Mouse (Mus musculus): Measurements from ENCODE around the gene Fbxl8. TPM values are rescaled to one million over a fixed set of nuclear protein-coding genes. Genes with fewer than 3 reads are reported as not detected.

Gene Fbxl8
- total and polyA plus RNA-seq, 2 experiments from 2014 or later = 1.2 to 3.1 TPM

- 92% methylated on average over 4 of the region's 4 CpGs for WGBS
- Histone ChIP-seq H3K9ac (replicated peaks; ENCODE audit: low read length) (no peak overlapping the region), H3K4me2 (ENCODE audit: low read depth, low read length) (no peak overlapping the region), H3K4me1 (ENCODE audit: insufficient read depth, low read length) (peaks cover 17% of the 10 kb centered on the region), H3K27ac (no peak overlapping the region), H3K4me3 (ENCODE audit: low read length) (no peak overlapping the region), H3K36me3 (ENCODE audit: insufficient read depth, low read length) (no peaks in the 10 kb centered on the region), H3K9me3 (ENCODE audit: low read length) (no peaks in the 10 kb centered on the region), H3K27me3 (ENCODE audit: insufficient read depth, low read length) (no peaks in the 10 kb centered on the region)
- DNase-seq (ENCODE audit: low spot score) (no peak), ATAC-seq (no peak)
- TF ChIP-seq CTCF (IDR thresholded peaks at IDR 0.05; ENCODE audit: low read depth) = no peak
Observed at GRCm38 (mm10) chr8:105282239-105282638, 17.8 kb downstream of the Fbxl8 start.

GRCm38 (mm10) chr8:105283074-105283473, 18.6 kb downstream of the Fbxl8 start:
- Histone ChIP-seq H3K9me3 (ENCODE audit: low read length) (no peaks in the 10 kb centered on the region), H3K4me3 (ENCODE audit: low read length) (no peak overlapping the region), H3K4me2 (ENCODE audit: low read depth, low read length) (no peak overlapping the region), H3K4me1 (ENCODE audit: insufficient read depth, low read length) (peaks cover 17% of the 10 kb centered on the region), H3K36me3 (ENCODE audit: insufficient read depth, low read length) (no peaks in the 10 kb centered on the region), H3K9ac (replicated peaks; ENCODE audit: low read length) (no peak overlapping the region), H3K27ac (no peak overlapping the region), H3K27me3 (ENCODE audit: insufficient read depth, low read length) (no peaks in the 10 kb centered on the region)
- DNase-seq (ENCODE audit: low spot score) = no peak
- peak; percentile 31; the same call in 1 of the 2 replicates for ATAC-seq
- WGBS = 31% methylated on average over 23 of the region's 23 CpGs
- peak; percentile 75 for TF ChIP-seq CTCF (IDR thresholded peaks at IDR 0.05; ENCODE audit: low read depth)

- Histone ChIP-seq H3K9ac (replicated peaks; ENCODE audit: low read length) (no peak overlapping the region), H3K9me3 (ENCODE audit: low read length) (no peaks in the 10 kb centered on the region), H3K27ac (no peak overlapping the region), H3K4me2 (ENCODE audit: low read depth, low read length) (no peak overlapping the region), H3K4me3 (ENCODE audit: low read length) (no peak overlapping the region), H3K4me1 (ENCODE audit: insufficient read depth, low read length) (peaks cover 18% of the 10 kb centered on the region; the same call in 1 of the 2 replicates), H3K27me3 (ENCODE audit: insufficient read depth, low read length) (no peaks in the 10 kb centered on the region), H3K36me3 (ENCODE audit: insufficient read depth, low read length) (no peaks in the 10 kb centered on the region)
- TF ChIP-seq CTCF (IDR thresholded peaks at IDR 0.05; ENCODE audit: low read depth) = no peak
- WGBS = 43% methylated on average over 12 of the region's 12 CpGs
- ATAC-seq = no peak
- DNase-seq (ENCODE audit: low spot score) = no peak
Observed at GRCm38 (mm10) chr8:105285514-105285913, 21.1 kb downstream of the Fbxl8 start.

- no peak overlapping the region for H3K4me3 ChIP-seq (ENCODE audit: low read length)
- H3K9ac ChIP-seq (replicated peaks; ENCODE audit: low read length) = no peak overlapping the region
Observed at GRCm38 (mm10) chr8:105286907-105287306, 22.5 kb downstream of the Fbxl8 start.

GRCm38 (mm10) chr8:105288231-105288630, 23.8 kb downstream of the Fbxl8 start:
- H3K9ac ChIP-seq (replicated peaks; ENCODE audit: low read length) = peak overlapping the region; percentile 74; the same call in 1 of the 2 replicates
- H3K4me1 ChIP-seq (ENCODE audit: insufficient read depth, low read length) = peaks cover 18% of the 10 kb centered on the region; the same call in 1 of the 2 replicates
- H3K9me3 ChIP-seq (ENCODE audit: low read length) = no peaks in the 10 kb centered on the region
- 67% methylated on average over 5 of the region's 5 CpGs for WGBS
- H3K4me2 ChIP-seq (ENCODE audit: low read depth, low read length) = peak overlapping the region; percentile 72
- H3K4me3 ChIP-seq (ENCODE audit: low read length) = peak overlapping the region; percentile 54
- H3K36me3 ChIP-seq (ENCODE audit: insufficient read depth, low read length) = no peaks in the 10 kb centered on the region
- H3K27me3 ChIP-seq (ENCODE audit: insufficient read depth, low read length) = no peaks in the 10 kb centered on the region
- DNase-seq (ENCODE audit: low spot score) (no peak), ATAC-seq (no peak)
- TF ChIP-seq CTCF (IDR thresholded peaks at IDR 0.05; ENCODE audit: low read depth) = no peak; the same call in 1 of the 2 replicates
- no peak overlapping the region for H3K27ac ChIP-seq

More at GRCm38 (mm10) chr8:105286907-105287306, 22.5 kb downstream of the Fbxl8 start:
- WGBS = 81% methylated on average over 4 of the region's 4 CpGs
- Histone ChIP-seq H3K9me3 (ENCODE audit: low read length) (no peaks in the 10 kb centered on the region), H3K27ac (no peak overlapping the region), H3K36me3 (ENCODE audit: insufficient read depth, low read length) (no peaks in the 10 kb centered on the region), H3K4me1 (ENCODE audit: insufficient read depth, low read length) (peaks cover 18% of the 10 kb centered on the region; the same call in 1 of the 2 replicates), H3K27me3 (ENCODE audit: insufficient read depth, low read length) (no peaks in the 10 kb centered on the region), H3K4me2 (ENCODE audit: low read depth, low read length) (peak overlapping the region; percentile 37)
- DNase-seq (ENCODE audit: low spot score) (no peak), ATAC-seq (no peak)
- no peak for TF ChIP-seq CTCF (IDR thresholded peaks at IDR 0.05; ENCODE audit: low read depth)

- H3K27me3 ChIP-seq (ENCODE audit: insufficient read depth, low read length) = no peaks in the 10 kb centered on the region
- no peaks in the 10 kb centered on the region for H3K36me3 ChIP-seq (ENCODE audit: insufficient read depth, low read length)
- peak; percentile 53 for TF ChIP-seq CTCF (IDR thresholded peaks at IDR 0.05; ENCODE audit: low read depth)
- peak overlapping the region; percentile 54 for H3K4me3 ChIP-seq (ENCODE audit: low read length)
- H3K9me3 ChIP-seq (ENCODE audit: low read length) = no peaks in the 10 kb centered on the region
- H3K9ac ChIP-seq (replicated peaks; ENCODE audit: low read length) = peak overlapping the region; percentile 74
- peak overlapping the region; percentile 72 for H3K4me2 ChIP-seq (ENCODE audit: low read depth, low read length)
- H3K27ac ChIP-seq = peak overlapping the region; percentile 94
- WGBS = 1% methylated on average over 53 of the region's 53 CpGs
- peak; percentile 93 for ATAC-seq
- peak; percentile 99 for DNase-seq (ENCODE audit: low spot score)
- H3K4me1 ChIP-seq (ENCODE audit: insufficient read depth, low read length) = peaks cover 18% of the 10 kb centered on the region; the same call in 1 of the 2 replicates
Observed at GRCm38 (mm10) chr8:105288958-105289732, 24.7 kb downstream of the Fbxl8 start.

All from hindbrain, postnatal 0 days (tissue).